Comparison of ENCODE assay signal across 40 mouse cellular contexts in genomic region chr7:57471316-57471715, GRCm38 (mm10). TPM values are rescaled to one million over a fixed set of nuclear protein-coding genes. Genes with fewer than 3 reads are reported as not detected.
"Had no signal": no experiment of that assay in that cellular context is flagged by ENCODE, and none has a peak within 500 bp of the region (broad histone marks: within the 10 kb centered on the region; RNA-seq: fewer than 3 reads in every experiment).

No protein-coding gene starts in this region.

- H3K27ac ChIP-seq: heart, embryonic 10.5 days; heart, embryonic 13.5 days; heart, embryonic 15.5 days; hindbrain, embryonic 10.5 days; hindbrain, embryonic 12.5 days; hindbrain, embryonic 13.5 days; hindbrain, embryonic 14.5 days; hindbrain, embryonic 15.5 days; hindbrain, postnatal 0 days; intestine, embryonic 15.5 days; kidney, embryonic 15.5 days; kidney, postnatal 0 days; layer of hippocampus, adult 2 months; left cerebral cortex, adult 2 months had no signal

- DNase-seq: heart, postnatal 10 days; heart, postnatal 14 days; heart, postnatal 36 days; kidney, adult 11 months; kidney, adult 18-20 months; kidney, adult 2 months; kidney, adult 8-10 months; kidney, adult 9 months; kidney, postnatal 10 days; kidney, postnatal 14 days; kidney, postnatal 25 days; kidney, postnatal 36 days; kidney, postnatal 4 days; layer of hippocampus, adult 9-11 months; layer of hippocampus, postnatal 36 days had no signal

- H3K9ac ChIP-seq: heart, embryonic 12.5 days; heart, embryonic 13.5 days; heart, embryonic 15.5 days; hindbrain, embryonic 12.5 days; hindbrain, embryonic 13.5 days; hindbrain, embryonic 14.5 days; hindbrain, embryonic 15.5 days; intestine, embryonic 15.5 days; kidney, embryonic 15.5 days had no signal

- H3K27me3 ChIP-seq: heart, embryonic 12.5 days; heart, embryonic 13.5 days; heart, embryonic 15.5 days; hindbrain, embryonic 12.5 days; hindbrain, embryonic 13.5 days; hindbrain, embryonic 15.5 days; intestine, embryonic 15.5 days; kidney, embryonic 15.5 days had no signal

- H3K4me2 ChIP-seq: heart, embryonic 11.5 days; heart, embryonic 12.5 days; heart, embryonic 13.5 days; heart, embryonic 15.5 days; hindbrain, embryonic 12.5 days; hindbrain, embryonic 13.5 days; hindbrain, embryonic 14.5 days; hindbrain, embryonic 15.5 days; intestine, embryonic 15.5 days; kidney, embryonic 15.5 days had no signal

- H3K4me1 ChIP-seq: heart, embryonic 10.5 days; heart, embryonic 12.5 days; heart, embryonic 13.5 days; heart, embryonic 15.5 days; hindbrain, embryonic 12.5 days; hindbrain, embryonic 13.5 days; hindbrain, embryonic 15.5 days; intestine, embryonic 15.5 days; kidney, embryonic 15.5 days had no signal

- H3K36me3 ChIP-seq: heart, embryonic 10.5 days; heart, embryonic 12.5 days; heart, embryonic 13.5 days; heart, embryonic 15.5 days; hindbrain, embryonic 10.5 days; hindbrain, embryonic 12.5 days; hindbrain, embryonic 13.5 days; hindbrain, embryonic 15.5 days; intestine, embryonic 15.5 days; kidney, embryonic 15.5 days had no signal

- ATAC-seq: hindbrain, embryonic 16.5 days; hindbrain, postnatal 0 days; inflammation-experienced regulatory T-cells, adult 6 months; intestine, embryonic 15.5 days; intestine, embryonic 16.5 days; intestine, postnatal 0 days had no signal

- H3K4me3 ChIP-seq: heart, embryonic 10.5 days; heart, embryonic 12.5 days; heart, embryonic 13.5 days; heart, embryonic 15.5 days; hindbrain, embryonic 10.5 days; hindbrain, embryonic 12.5 days; hindbrain, embryonic 13.5 days; hindbrain, embryonic 15.5 days; intestine, embryonic 15.5 days; kidney, embryonic 15.5 days; layer of hippocampus, adult 2 months; left cerebral cortex, adult 2 months had no signal

- H3K9me3 ChIP-seq: heart, embryonic 10.5 days; heart, embryonic 12.5 days; heart, embryonic 13.5 days; heart, embryonic 15.5 days; hindbrain, embryonic 10.5 days; hindbrain, embryonic 12.5 days; hindbrain, embryonic 13.5 days; hindbrain, embryonic 15.5 days; intestine, embryonic 15.5 days; kidney, embryonic 15.5 days had no signal

RNA-seq across cellular contexts. Expression of gene Gabra5, which starts 38.5 kb away (rescaled TPM):
- total RNA-seq: heart, postnatal 10 days; heart, postnatal 14 days; heart, postnatal 25 days; heart, postnatal 36 days; hematopoietic stem cell, adult 5-6 weeks had no signal
- polyA plus RNA-seq: heart, embryonic 11.5 days; heart, embryonic 16.5 days; heart, postnatal 0 days; inflammation-experienced regulatory T-cells, adult 6 months; large intestine, adult 2 months had no signal

RNA-seq across cellular contexts. Expression of gene Gabrb3, which starts 51.8 kb away (rescaled TPM):
- total RNA-seq: hematopoietic stem cell, adult 5-6 weeks had no signal
- polyA plus RNA-seq: inflammation-experienced regulatory T-cells, adult 6 months had no signal
